Mouse (Mus musculus) heart, adult 2 months (tissue): ENCODE measurements at regions not wholly inside any gene's neighbourhood (a gene's known extent, or its start where the extent isn't known, plus 50 kb on each side); places are given as distances from the start of the nearest gene placed in this dataset.

ENCODE experiments used
- CTCF ChIP-seq: fragments of 200-600 bp; IDR thresholded peaks from 2 replicates; pipeline ENCODE4 v1.8.1; 2022; ENCODE audit warnings: antibody characterized with exemption, mild to moderate bottlenecking, moderate library complexity
- POLR2A ChIP-seq: fragments of 200-500 bp; IDR thresholded peaks from 2 replicates; pipeline ENCODE4 v1.6.1; 2011; ENCODE audit warnings: mild to moderate bottlenecking, low read depth, low read length, control low read depth; ENCODE audit not compliant: insufficient read depth

DNA sequence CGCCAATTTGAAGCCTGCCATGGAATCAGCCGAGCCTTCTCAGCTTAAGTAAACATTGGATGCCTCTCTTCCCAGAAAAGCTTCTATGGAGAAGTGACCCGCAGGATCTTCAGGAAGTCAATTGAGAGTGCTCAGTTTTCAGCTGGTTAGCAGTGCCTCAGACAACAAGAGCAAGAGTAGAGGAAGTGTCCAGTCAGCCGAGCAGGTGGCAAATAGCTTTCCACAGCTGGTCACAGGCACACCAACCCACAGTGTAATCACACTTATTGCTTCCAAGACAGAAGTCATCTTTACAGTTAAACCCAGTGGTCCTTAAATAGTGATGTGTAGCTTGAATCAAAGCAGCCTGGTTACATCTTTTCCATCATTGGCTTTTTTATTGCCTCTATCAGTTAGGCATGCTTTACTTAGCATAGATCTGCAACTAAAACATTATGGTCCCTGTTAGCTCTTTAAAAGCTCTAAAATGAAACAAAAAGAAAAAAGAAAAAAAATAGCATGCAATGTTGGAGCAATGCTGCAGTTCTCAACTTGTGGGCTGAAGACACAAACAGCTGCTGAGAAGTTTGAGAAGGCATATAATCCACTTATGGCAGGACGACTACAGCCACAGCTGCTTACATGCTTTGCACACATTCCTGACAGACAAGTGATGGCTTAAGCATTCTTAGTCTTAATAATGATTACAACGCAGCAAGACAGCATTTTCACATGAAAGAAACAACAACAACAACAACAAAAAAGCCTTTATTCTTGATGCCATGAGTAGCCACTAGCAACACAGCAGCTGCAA is 444.5 kb downstream of the Tmem135 start:
- TF ChIP-seq CTCF (no peak), POLR2A (no peak)
